Mouse (Mus musculus) heart, postnatal 14 days (tissue): ENCODE measurements around the gene Mib2. TPM values are rescaled to one million over a fixed set of nuclear protein-coding genes. Genes with fewer than 3 reads are reported as not detected.
A peak's percentile ranks its signal among the peaks of the same experiment; 100 is the strongest.
"Not testable (repeated sequence)": the region's sequence is repeated elsewhere in the genome, so short reads cannot be mapped to it uniquely, and the experiment has no call there.

Experiments
- DNase-seq, 2 experiments: peaks; one replicate each; pipeline ENCODE4 v3.0.0; 2021 to 2022
- intact Hi-C: fragments of 180-260 bp; cut with DNase I; formaldehyde crosslinking; loops from one replicate; pipeline ENCODE4 v1.15.1; 2025
- long read RNA-seq, 2 experiments: library from polyadenylated mRNA; stranded (forward); transcript quantifications; one replicate each; pipeline ENCODE4 v2.0.0; 2021
- total RNA-seq, 2 experiments: library from RNA; stranded (reverse); gene quantifications; 2 replicates each; pipeline ENCODE4 v1.2.3; 2021

The Mib2 gene
- 10 to 100 TPM; 22.4 to 24.9 TPM for total RNA-seq
- long read RNA-seq, experiment 1, transcript Mib2-201 (19 exons, 3,642 nt) = major isoform, 5 of 34 reads
- long read RNA-seq, experiment 1, partial matches to known transcripts = 7 of 34 reads
- long read RNA-seq, experiment 1, other reads (novel, unspliced or antisense) = 22 of 34 reads
- long read RNA-seq, experiment 2, transcript Mib2-201 (19 exons, 3,642 nt) = major isoform, 6 of 29 reads
- long read RNA-seq, experiment 2, partial matches to known transcripts = 5 of 29 reads
- long read RNA-seq, experiment 2, other reads (novel, unspliced or antisense) = 18 of 29 reads

DNA sequence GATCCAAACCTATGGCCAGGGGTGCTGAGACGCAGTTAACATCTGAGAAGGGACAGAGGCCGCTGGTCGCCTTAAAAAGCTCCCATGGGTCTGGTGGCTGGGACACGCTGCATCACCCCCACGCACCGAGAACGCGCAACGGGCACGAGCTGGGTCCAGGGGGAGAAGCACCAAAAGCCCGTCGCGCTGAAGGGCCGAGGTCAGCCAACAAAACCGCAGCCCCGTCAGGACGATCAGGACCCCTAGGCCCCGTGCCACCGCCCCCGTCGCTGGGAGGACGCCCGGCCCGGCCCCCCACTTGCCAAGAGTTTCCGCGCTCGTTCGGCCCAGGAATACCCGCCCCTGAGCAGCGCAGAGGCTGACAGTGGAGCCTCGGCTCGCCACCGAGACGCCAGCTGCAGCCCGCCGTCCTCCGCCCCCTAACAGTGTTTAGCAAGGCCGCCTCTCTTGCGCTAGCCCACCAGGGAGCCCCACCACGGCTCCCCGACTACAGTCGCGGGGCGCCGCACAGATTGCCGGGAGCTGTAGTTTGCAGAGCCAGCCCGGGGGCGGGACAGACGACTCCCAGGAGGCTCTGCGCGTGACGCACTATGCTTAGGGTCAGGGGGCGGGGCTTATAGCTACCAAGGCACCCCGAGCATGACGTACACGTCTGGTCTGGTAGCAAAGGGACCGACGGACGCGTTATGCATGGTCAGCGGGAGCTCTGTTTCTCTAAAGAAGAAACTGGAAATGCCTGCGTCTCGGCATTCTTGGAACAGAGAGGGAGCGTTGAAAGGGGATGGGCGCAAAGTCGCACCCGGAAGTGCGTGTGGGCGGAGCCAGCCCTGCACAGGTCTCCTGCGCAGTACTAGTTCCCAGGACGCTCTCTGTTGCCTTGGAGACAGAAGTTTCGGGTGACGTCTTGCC, at the start of gene Mib2:
TSS of gene Mib2 (minus strand) at position 510 of the 909 bp plus-strand sequence.
- DNase-seq = peak; percentile 95 to 97
- intact Hi-C loops = loop anchor here (5.0 kb wide), 1 partner anchor 42 kb away; no protein-coding TSS in a partner anchor

DNA sequence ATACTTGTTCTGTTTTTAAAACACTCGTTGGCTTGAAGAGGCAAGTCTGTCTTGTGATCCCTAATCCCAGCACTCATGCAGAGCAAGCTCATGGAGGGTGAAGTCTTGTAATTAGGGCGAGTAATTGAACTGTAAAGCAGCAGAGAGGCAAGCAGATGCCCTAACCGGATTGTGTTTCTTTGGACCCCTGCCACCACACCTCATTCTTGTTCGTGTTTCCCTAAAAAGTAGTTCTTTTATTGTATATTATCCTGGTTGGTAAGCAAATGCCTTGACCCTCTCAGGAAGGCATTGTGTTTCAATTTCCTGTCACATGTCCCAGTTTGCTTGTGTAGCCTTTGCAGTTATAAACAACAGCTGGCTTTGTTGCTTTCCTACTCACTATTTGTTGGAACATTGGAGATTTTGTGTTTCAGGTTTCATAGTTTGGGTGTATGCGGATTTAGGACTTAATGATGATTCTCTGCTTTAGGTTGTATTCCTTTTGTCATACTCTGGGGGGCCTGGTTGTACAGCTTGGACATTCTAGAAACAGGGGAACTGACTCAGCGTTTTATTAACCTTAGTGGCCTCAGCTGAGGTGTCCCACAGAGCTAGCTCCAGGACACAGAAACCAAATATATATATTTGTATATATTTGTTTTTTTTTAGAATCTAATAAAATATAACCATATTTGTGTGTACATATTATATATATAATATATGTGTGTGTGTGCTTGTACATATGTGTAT, 41.7 kb upstream of the Mib2 start:
- intact Hi-C loops = no loop called here
- DNase-seq = peak in 1 of 2 experiments; percentile 23

DNA sequence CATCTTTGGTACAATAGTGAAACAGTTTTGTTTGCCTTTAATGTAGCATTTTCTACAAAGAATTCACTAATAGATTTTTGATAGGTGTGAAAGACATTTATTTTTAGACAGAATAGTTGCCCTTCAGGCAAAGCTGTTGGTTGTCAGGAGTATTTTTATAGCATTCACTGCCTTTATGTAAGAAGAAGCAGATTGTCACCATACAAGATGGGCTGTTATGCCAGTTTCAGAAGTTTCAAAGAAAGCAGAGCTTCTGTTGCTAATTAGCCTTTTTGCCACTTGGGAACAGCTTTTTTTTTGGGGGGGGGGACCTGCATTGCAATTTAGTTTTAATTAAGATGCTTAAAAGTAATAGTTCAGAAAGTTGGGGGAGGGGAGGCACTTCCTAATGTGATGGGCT, 40.0 kb upstream of the Mib2 start:
- no peak for DNase-seq
- intact Hi-C loops = no loop called here

DNA sequence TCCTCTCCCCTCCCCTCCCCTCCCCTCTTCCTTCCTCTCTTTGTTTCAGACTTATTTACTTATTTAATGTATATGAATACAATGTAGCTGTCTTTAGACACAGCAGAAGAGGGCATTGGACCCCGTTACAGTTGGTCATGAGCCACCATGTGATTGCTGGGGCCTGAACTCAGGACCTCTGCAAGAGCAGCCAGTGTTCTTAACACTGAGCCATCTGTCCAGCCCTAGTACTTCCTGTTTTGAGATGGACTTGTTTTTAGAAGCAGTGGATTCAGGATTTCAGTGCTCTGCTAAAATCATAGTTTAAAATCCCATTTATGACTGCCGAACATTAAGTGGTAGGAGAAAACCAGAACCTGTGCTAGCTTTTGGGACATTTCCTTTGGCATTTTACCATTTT, 39.6 kb upstream of the Mib2 start:
- no peak for DNase-seq
- intact Hi-C loops = no loop called here

DNA sequence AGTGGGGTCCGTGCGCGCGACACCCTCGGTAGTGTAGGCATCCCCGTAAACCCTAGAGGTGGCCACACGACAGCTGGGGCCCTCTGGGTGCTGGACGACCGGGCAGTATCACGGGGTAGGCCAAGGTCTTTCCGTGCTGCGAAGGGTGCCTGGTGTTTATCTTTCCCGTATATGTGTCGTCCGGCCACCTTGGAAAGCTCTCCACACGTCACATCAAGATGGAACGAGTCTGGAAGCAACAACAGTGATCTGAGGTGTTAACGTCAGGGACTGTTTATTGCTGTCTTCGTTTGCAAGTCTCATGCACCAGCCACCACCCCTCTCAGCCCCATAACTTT, 36.6 kb upstream of the Mib2 start:
- intact Hi-C loops = no loop called here
- no peak for DNase-seq

DNA sequence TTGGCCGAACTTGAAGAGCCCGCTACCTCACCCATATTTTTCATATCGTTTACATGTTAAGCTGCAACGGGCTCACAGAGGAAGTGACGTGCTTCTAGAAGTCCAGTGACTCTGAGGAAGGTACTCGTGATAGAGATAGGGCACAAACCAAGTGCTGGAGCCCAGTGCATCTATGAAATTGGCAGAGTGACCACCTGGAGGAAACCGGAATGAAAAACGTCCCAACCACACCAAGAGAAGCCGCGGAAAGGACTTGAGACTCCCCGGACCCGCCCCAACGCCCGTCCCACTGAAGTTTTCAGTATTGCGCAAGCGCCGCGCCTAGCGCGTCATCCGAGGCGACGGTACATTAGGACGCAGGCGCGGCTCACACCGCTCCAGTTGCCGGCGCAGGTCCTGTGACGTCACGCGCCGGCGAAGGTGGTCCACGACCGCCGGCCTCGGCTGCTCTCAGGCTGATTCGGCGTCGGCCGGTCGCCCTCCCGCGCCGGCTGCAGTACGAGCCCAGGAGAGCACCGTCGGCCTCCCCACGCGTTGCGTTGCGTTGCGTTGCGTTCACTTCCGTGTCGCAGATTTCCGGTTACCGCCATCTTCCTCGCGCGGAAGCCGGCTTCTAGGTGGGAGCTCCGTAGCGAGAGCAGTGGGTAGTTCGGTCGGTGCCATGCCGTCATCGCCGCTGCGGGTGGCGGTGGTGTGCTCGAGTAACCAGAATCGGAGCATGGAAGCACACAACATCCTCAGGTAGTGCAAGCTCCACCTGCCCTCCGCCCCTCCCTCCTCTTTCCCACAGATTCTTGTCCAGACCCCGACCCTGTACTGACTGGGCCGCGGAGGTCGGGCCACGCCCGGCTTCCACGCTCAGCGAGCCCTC, 36.0 kb upstream of the Mib2 start, which contains the start of gene Ssu72:
TSS of gene Ssu72 (plus strand) at position 80 of the 871 bp plus-strand sequence.
- intact Hi-C loops = no loop called here

DNA sequence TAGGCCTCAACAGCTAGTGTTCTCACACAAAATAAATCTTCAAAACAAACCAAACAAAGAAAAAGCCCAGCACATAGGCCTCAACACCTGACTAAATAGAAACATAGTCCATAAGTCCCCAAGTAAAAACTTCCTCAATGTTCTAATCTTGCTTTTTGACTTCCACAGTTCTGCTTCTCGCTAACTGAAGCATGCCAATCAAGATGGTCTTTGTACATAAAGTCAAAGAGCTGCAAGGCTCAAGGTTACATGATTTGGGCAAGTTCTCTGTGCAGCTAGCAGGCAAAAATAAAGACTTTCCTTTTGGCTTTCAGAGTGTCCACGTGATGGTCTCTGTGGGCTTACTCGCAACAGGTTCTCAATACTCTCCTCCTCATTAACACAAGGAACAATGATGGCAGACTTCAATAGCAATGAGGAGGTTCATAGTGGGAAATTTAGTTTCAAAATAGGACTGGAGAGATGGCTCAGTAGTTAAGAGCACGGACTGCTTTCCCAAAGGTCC, 34.5 kb upstream of the Mib2 start:
- intact Hi-C loops = no loop called here
- no peak for DNase-seq

More for the DNA sequence above, 36.0 kb upstream of the Mib2 start, which contains the start of gene Ssu72:
- DNase-seq = peak; percentile 94 to 96

DNA sequence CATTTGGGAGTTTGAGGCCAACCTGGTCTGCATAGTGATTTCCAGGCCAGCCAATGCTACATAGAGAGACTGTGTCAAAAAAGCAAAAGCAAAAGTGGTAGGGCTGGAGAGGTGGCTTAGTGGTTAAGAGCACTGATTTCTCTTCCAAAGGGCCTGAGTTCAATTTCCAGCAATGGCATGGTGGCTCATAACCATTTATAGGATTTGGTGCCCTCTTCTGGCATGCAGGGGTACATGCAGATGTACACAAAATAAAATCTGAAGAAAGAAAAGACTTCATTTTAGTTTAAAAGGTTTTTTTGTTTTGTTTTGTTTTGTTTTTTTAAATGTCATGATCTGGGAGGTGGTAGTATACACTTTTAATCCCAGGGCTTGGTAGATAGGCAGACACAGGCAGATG, 31.4 kb upstream of the Mib2 start:
- intact Hi-C loops = no loop called here
- no peak for DNase-seq

DNA sequence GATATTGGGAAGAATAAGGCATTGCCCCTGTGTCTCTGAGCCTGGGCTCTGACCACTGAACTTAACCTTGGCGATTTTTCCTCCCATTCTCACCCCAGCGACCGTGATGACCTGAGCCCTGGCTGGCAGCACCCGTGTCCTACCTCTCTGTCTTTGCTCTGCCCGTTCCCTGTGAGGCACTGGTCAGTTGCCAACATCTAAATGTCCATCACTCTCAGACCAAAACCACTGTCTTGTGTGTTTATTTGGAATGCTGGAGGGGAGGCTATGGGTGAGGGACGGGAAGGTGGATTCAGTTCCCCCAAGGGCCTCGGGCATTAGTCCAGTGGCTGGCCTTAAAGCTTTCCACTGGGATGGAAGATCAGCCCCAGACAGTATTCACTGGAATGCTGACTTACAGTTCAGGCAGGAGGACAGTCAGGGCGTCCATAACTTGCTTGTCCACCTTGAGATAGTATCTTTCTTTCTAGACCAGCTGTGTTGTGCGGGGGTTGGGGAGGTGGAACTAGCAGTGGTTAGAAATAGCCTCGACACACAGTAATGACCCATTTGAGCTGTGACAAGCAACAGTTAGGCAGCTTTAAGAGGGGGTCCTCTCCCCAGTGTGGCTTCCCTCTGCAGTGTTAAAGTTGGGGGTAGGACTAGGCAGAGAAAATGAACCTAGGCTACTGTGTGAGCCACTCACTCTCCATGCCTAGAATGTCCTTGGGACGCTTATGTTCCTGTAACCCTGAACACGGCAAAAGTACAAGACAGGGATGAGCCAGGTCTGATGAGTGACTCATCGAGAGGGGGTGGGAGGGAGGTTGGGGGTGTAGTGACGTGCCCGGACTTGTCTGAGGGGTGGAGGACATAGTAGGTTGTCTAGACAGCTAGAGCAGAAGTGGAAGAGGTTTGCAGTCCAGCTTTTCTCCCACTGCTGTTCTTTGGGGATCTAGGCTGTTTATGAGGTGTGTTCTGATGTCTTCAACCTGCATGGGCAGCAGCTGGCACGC, 27.6 kb upstream of the Mib2 start:
- no peak for DNase-seq
- intact Hi-C loops = loop anchor here (5.0 kb wide), 1 partner anchor 214 kb away; no protein-coding TSS in a partner anchor

DNA sequence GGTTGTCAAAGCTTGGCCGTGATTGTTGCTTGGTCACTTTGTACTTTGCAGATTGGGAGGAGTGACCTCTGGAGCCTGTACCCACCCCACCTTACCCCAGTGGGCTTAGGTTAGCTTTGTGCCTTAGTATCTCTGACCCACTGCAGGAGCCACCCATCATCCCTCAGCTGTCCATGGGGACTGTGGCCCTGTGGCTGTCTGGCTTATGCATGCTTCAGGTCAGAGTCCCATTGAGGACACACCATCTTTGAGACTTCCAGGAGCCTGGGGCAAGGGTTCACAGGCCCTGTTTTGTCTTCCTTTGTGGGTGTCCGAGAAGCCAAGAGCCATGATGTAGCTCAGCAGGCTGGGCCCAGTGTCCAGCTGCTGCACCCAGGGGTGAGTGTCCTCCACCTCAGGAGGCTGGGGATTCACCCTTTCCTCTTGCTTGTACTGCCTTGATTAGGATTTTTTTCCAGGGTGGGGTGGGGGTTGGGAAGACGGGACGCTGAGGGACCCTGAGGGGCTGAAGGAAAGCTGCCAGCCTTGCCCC, 26.6 kb upstream of the Mib2 start:
- intact Hi-C loops = loop anchor here (5.0 kb wide), 1 partner anchor 213 kb away; no protein-coding TSS in a partner anchor
- DNase-seq = no peak

DNA sequence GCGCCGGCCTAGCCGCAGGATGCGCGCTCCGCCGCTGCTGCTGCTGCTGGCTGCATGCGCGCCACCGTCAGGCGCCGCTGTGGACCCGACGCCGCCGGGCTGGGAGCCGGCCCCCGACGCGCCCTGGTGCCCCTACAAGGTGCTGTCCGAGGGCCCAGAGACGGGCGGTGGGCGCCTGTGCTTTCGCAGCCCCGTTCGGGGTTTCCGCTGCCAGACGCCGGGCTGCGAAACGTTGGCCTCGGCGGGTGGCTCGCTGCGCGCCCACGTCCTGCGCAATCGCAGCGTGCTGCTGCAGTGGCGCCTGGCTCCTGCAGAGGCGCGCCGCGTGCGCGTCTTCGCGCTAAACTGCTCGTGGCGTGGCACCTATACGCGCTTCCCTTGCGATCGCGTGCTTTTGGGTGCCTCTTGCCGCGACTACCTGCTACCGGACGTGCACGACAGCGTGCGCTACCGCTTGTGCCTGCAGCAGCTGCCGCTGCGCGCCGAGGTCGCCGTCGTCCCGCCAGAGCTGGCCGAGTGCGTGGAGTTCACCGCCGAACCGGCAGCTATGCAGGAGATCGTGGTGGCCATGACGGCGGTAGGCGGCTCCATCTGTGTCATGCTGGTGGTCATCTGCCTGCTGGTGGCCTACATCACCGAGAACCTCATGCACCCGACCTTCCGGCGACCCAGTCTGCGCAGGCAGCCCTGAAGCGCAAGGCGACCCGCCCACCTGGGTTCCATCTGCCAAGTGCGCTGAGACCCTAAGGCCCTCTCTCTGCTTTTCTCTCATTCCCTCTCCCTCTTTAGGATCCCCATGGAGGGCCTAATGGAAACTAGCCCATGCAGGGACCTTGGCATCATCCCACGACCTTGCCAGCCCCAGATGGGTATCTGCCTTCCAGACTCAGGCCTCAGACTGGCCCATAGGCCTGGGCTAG, 25.7 kb upstream of the Mib2 start:
- DNase-seq = peak; percentile 69 to 71
- intact Hi-C loops = loop anchor here (5.0 kb wide), 1 partner anchor 212 kb away; no protein-coding TSS in a partner anchor

DNA sequence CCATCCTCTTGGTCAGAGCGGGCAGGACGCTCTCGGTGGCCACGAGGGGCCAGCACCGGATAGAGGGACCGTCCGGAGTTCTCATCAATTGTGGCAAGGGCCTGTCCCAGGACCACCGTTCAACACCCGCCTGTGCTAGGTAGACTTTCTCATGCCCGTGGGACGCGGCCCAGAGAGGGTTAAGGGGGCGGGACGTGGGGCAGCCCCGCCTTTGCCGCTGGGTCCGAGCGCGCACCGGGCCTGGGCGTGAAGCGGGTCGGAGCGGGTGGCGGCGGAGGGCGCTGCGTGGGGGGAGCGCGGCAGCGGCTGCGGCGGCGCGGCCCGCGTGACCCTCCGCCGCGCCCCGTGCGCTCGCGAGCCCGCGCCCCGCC, 25.1 kb upstream of the Mib2 start, which contains the start of gene Fndc10:
TSS of gene Fndc10 (plus strand) at position 232 of the 371 bp plus-strand sequence.
- peak in 1 of 2 experiments; percentile 72 for DNase-seq
- intact Hi-C loops = no loop called here

DNA sequence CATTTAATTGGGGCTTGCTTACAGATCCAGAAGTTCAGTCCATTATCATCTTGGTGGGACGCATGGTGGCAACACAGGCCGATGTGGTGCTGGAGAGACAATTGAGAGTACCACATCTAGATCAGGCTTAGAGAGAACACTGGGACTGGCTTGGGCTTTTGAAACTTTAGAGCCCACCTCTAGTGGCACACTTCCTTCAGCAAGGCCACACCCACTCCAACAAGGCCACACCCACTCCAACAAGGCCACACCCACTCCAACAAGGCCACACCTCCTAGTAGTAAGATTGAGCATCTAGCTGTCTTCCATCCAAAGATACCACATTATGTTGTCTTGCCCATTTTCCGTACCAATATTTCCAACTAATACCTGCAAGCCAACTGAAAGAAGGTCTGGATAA, 23.4 kb upstream of the Mib2 start:
- no peak for DNase-seq
- intact Hi-C loops = no loop called here

DNA sequence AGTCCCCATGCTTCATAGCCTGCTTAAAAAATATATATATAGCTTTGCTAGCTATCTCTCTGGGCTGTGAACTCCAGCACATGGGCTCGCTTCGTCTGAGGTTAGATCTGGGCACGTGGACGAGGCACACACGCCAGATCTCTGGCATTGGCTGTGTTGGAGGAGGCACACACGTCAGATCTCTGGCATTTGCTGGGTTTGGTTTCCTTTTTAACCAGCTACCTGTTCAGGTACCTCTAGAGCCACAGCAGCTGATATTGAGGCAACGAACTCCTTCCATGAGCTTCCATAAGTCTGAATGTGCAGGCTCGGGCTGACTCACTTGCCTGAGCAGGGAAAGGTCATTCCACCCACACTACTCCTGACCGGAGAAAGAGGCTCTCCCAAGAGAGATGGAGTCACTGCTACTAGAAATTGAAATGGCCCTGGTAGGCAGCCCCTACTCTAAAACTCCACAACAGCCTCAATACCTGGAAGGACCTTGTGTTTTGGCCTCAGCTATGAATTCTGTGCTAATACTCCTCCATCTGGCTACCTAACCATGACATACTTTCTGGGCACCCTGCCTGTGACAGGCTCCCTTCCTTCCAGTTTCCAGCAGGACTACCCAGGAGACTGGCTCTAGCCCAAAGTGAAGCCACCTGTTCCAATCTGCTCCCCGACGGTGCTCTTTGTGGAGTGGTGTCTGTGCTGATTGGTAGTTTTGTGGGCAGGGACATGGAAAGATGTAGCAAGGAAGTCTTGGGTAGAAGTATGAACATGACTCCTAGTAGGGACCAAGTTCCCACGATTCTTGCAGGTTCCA, 21.8 kb upstream of the Mib2 start:
- DNase-seq = no peak
- intact Hi-C loops = no loop called here

DNA sequence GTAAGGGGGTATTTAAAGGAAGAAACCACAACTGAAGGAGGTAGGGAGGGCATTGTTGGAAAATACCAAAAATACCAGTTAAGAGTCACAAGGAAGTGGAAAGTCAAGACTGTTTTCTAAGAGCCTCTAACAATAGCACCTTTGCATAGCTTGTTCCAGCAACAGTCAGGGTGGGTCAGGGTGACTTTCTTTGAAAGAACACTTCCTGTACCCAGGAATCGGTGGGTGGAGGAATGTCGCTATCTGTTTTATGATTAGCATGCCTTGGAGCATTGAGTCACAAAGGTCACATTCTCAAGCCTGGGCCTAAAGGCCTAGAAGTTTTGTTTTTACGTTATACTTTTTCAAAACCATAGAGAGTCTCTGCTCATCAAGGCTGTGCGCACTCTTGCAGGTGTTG, 18.8 kb upstream of the Mib2 start:
- DNase-seq, intact Hi-C loops: not testable (repeated sequence)

DNA sequence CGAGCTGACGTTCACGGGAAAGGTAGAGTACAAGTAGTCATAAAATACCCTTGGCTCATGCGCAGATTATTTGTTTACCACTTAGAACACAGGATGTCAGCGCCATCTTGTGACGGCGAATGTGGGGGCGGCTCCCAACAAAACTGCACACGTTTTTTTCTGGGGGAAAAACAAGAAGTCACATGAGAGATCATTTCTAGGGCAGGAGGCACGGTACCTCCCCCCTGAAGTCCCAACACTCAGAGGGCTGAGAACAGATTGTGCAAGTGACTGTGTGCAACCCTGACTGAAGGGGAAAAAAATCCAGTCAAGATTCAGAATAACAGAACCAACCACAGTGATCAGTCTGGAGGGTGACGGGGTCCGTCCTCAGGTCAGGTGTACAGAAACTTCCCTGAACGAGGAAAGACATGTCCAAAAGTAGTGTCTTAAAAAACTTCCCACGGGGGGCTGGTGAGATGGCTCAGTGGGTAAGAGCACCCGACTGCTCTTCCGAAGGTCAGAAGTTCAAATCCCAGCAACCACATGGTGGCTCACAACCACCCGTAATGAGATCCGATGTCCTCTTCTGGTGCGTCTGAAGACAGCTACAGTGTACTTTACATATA, 14.8 kb upstream of the Mib2 start:
- intact Hi-C loops, DNase-seq: not testable (repeated sequence)
